Mouse (Mus musculus): ENCODE results near the gene Klrb1c. TPM values are rescaled to one million over a fixed set of nuclear protein-coding genes. Genes with fewer than 3 reads are reported as not detected.
"Not testable (repeated sequence)": the region's sequence is repeated elsewhere in the genome, so short reads cannot be mapped to it uniquely, and the experiment has no call there.

Klrb1c gene
- total RNA-seq, 1 experiment from 2014 or later: 0.59 TPM

GRCm38 (mm10) chr6:128760016-128760415, 29.0 kb downstream of the Klrb1c start:
- peak; percentile 38 for ATAC-seq (replicated peaks; ENCODE audit: low read depth, poor library complexity, severe bottlenecking)

- ATAC-seq (replicated peaks; ENCODE audit: low read depth, poor library complexity, severe bottlenecking): no peak
Measured at GRCm38 (mm10) chr6:128759221-128759950, 29.6 kb downstream of the Klrb1c start.

- ATAC-seq (replicated peaks; ENCODE audit: low read depth, poor library complexity, severe bottlenecking): not testable (repeated sequence)
Measured at GRCm38 (mm10) chr6:128755402-128755763, 33.6 kb downstream of the Klrb1c start.

- ATAC-seq (replicated peaks; ENCODE audit: low read depth, poor library complexity, severe bottlenecking): not testable (repeated sequence)
Measured at GRCm38 (mm10) chr6:128754748-128755401, 34.1 kb downstream of the Klrb1c start.

GRCm38 (mm10) chr6:128754265-128754664, 34.8 kb downstream of the Klrb1c start:
- ATAC-seq (replicated peaks; ENCODE audit: low read depth, poor library complexity, severe bottlenecking): peak; percentile 96

- ATAC-seq (replicated peaks; ENCODE audit: low read depth, poor library complexity, severe bottlenecking): peak; percentile 98
Measured at GRCm38 (mm10) chr6:128753610-128754224, 35.3 kb downstream of the Klrb1c start.

- ATAC-seq (replicated peaks; ENCODE audit: low read depth, poor library complexity, severe bottlenecking): not testable (repeated sequence)
Measured at GRCm38 (mm10) chr6:128747006-128747405, 42.0 kb downstream of the Klrb1c start.

- no peak for ATAC-seq (replicated peaks; ENCODE audit: low read depth, poor library complexity, severe bottlenecking)
Measured at GRCm38 (mm10) chr6:128737445-128737844, 51.6 kb downstream of the Klrb1c start.

- peak; percentile 76 for ATAC-seq (replicated peaks; ENCODE audit: low read depth, poor library complexity, severe bottlenecking)
Measured at GRCm38 (mm10) chr6:128736100-128736499, 52.9 kb downstream of the Klrb1c start.

GRCm38 (mm10) chr6:128734896-128735295, 54.1 kb downstream of the Klrb1c start:
- no peak for ATAC-seq (replicated peaks; ENCODE audit: low read depth, poor library complexity, severe bottlenecking)

- ATAC-seq (replicated peaks; ENCODE audit: low read depth, poor library complexity, severe bottlenecking): peak; percentile 78
Measured at GRCm38 (mm10) chr6:128733908-128734679, 54.9 kb downstream of the Klrb1c start.

- ATAC-seq (replicated peaks; ENCODE audit: low read depth, poor library complexity, severe bottlenecking): no peak
Measured at GRCm38 (mm10) chr6:128732032-128732431, 57.0 kb downstream of the Klrb1c start.

Other genes starting within 250 kb of the Klrb1c start
- gene A2ml1, start 207.6 kb downstream of the Klrb1c start, total RNA-seq (2017): not detected in 2 replicates
- not detected in 2 replicates for gene Klrb1a, start 165.7 kb downstream of the Klrb1c start, total RNA-seq (2017)
- not detected in 2 replicates for gene Clec2h, start 126.8 kb downstream of the Klrb1c start, total RNA-seq (2017)
- gene Klrb1, start 66.2 kb downstream of the Klrb1c start, total RNA-seq (2017): not detected in 2 replicates
- 1.5 and 2.0 TPM in 2 replicates for gene Gm44511, start 37.1 kb upstream of the Klrb1c start, total RNA-seq (2017)
- not detected in 2 replicates for gene Klrb1b, start 37.1 kb upstream of the Klrb1c start, total RNA-seq (2017)
- gene Clec2i, start 98.4 kb upstream of the Klrb1c start, total RNA-seq (2017): 8.0 and 8.1 TPM in 2 replicates
- 213 and 215 TPM in 2 replicates for gene BC035044, start 101.9 kb upstream of the Klrb1c start, total RNA-seq (2017)
- gene Clec2g, start 145.2 kb upstream of the Klrb1c start, total RNA-seq (2017): not detected in 2 replicates

Data from common myeloid progenitor, adult 5-6 weeks (primary cell).